Mouse (Mus musculus) CH12F3 (cell line): Measurements from ENCODE around the gene Nop16.

Source experiments
- in situ Hi-C: fragments of 300-500 bp; cut with MboI; formaldehyde crosslinking; loops from 2 replicates; pipeline ENCODE4 v1.14.3; 2020; ENCODE audit warnings: low sequenced_read_pairs

Nop16 gene

GRCm38 (mm10) chr13:54564232-54565200, 25.4 kb downstream of the Nop16 start:
- in situ Hi-C loops = no loop called here

- in situ Hi-C loops = no loop called here
Measured at GRCm38 (mm10) chr13:54562562-54562961, 27.3 kb downstream of the Nop16 start.

GRCm38 (mm10) chr13:54560608-54561007, 29.3 kb downstream of the Nop16 start:
- in situ Hi-C loops = no loop called here

GRCm38 (mm10) chr13:54559656-54560055, 30.2 kb downstream of the Nop16 start:
- in situ Hi-C loops = no loop called here

GRCm38 (mm10) chr13:54557652-54558051, 32.2 kb downstream of the Nop16 start:
- in situ Hi-C loops = no loop called here

GRCm38 (mm10) chr13:54556796-54557195, 33.1 kb downstream of the Nop16 start:
- in situ Hi-C loops = no loop called here

- in situ Hi-C loops = no loop called here
Measured at GRCm38 (mm10) chr13:54556176-54556575, 33.7 kb downstream of the Nop16 start.

- in situ Hi-C loops = no loop called here
Measured at GRCm38 (mm10) chr13:54548036-54548435, 41.9 kb downstream of the Nop16 start.
